Mouse (Mus musculus) intestine, postnatal 0 days (tissue): ENCODE data around the gene Rnf113a2. TPM values are rescaled to one million over a fixed set of nuclear protein-coding genes. Genes with fewer than 3 reads are reported as not detected.

Experiments
- ATAC-seq: fragments of 200-750 bp; cut with Nextera tagmentation; 2 replicates; pipeline ENCODE4 v1.8.0; 2017; ENCODE audit warnings: mild to moderate bottlenecking, moderate TSS enrichment, moderate library complexity
- H3K27ac ChIP-seq: fragments of 300-500 bp; sonication (generic); 2 replicates; pipeline ENCODE4 v1.5.1; 2014; ENCODE audit warnings: mild to moderate bottlenecking, low read depth, low read length, moderate library complexity
- H3K27me3 ChIP-seq: fragments of 300-500 bp; sonication (generic); replicated peaks from 2 replicates; pipeline ENCODE4 v1.6.1; 2014; ENCODE audit warnings: low read length, mixed read lengths; ENCODE audit not compliant: control insufficient read depth, insufficient read depth
- H3K36me3 ChIP-seq: fragments of 300-500 bp; sonication (generic); 2 replicates; pipeline ENCODE4 v1.6.1; 2014; ENCODE audit warnings: mild to moderate bottlenecking, moderate library complexity; ENCODE audit not compliant: control insufficient read depth, insufficient read depth
- H3K4me1 ChIP-seq: fragments of 300-500 bp; sonication (generic); replicated peaks from 2 replicates; pipeline ENCODE4 v1.6.1; 2014; ENCODE audit warnings: antibody characterized with exemption, low read length, mixed read lengths; ENCODE audit not compliant: control insufficient read depth, insufficient read depth
- H3K4me2 ChIP-seq: fragments of 300-500 bp; sonication (generic); replicated peaks from 2 replicates; pipeline ENCODE4 v1.6.1; 2014; ENCODE audit warnings: low read depth, mild to moderate bottlenecking, moderate library complexity
- H3K4me3 ChIP-seq: fragments of 300-500 bp; sonication (generic); 2 replicates; pipeline ENCODE4 v1.5.1; 2014; ENCODE audit warnings: low read depth, low read length
- H3K9ac ChIP-seq: fragments of 300-500 bp; sonication (generic); 2 replicates; pipeline ENCODE4 v1.6.1; 2014; ENCODE audit warnings: mild to moderate bottlenecking, low read depth, low read length
- H3K9me3 ChIP-seq: fragments of 300-500 bp; sonication (generic); 2 replicates; pipeline ENCODE4 v1.6.1; 2016; ENCODE audit warnings: mixed run types; ENCODE audit not compliant: control insufficient read depth
- CTCF ChIP-seq: sonication (generic); IDR thresholded peaks from 2 replicates; pipeline ENCODE4 v1.5.1; 2016; ENCODE audit warnings: low read depth, mild to moderate bottlenecking, control low read depth, antibody characterized with exemption, moderate library complexity
- WGBS: fragments of 180-500 bp; shearing (Covaris S2); extraction: QIAGEN DNeasy Blood & Tissue Kit; methylation state at CpG from one replicate; pipeline ENCODE4 v1.1.7; 2014; 5-methylcytosine and 5-hydroxymethylcytosine counted together
- polyA plus RNA-seq: library from polyadenylated mRNA; unstranded; fragments of >200 nt; fragmentation: Nextera tagmentation; extraction: Ambion mirVana; gene quantifications from 2 replicates; pipeline ENCODE4 v1.2.1, GENCODE M21; 2015

Rnf113a2 gene
- polyA plus RNA-seq, 1 experiment from 2014 or later: 17.4 TPM

- ATAC-seq: no peak
- no peaks in the 10 kb centered on the region for H3K4me1 ChIP-seq
- no peak overlapping the region for H3K9ac ChIP-seq
- H3K27me3 ChIP-seq: no peaks in the 10 kb centered on the region
- no peak for TF ChIP-seq CTCF
- H3K4me3 ChIP-seq: no peak overlapping the region
- H3K36me3 ChIP-seq: peaks cover 34% of the 10 kb centered on the region
- no peaks in the 10 kb centered on the region for H3K9me3 ChIP-seq
- WGBS: 92% methylated on average over 3 of the region's 3 CpGs
- H3K27ac ChIP-seq: no peak overlapping the region
- no peak overlapping the region for H3K4me2 ChIP-seq
Measured at GRCm38 (mm10) chr12:84462856-84463255, 45.9 kb downstream of the Rnf113a2 start.

Other genes starting within 250 kb of the Rnf113a2 start
- gene Elmsan1, start 198.3 kb upstream of the Rnf113a2 start, polyA plus RNA-seq: 4.4 and 4.9 TPM in 2 replicates
- gene Ptgr2, start 132.0 kb upstream of the Rnf113a2 start, polyA plus RNA-seq: 35.3 and 41.2 TPM in 2 replicates
- 34.2 and 34.5 TPM in 2 replicates for gene Zfp410, start 100.3 kb upstream of the Rnf113a2 start, polyA plus RNA-seq
- 21.5 and 23.2 TPM in 2 replicates for gene Coq6, start 55.5 kb upstream of the Rnf113a2 start, polyA plus RNA-seq
- 0.91 and 1.4 TPM in 2 replicates for gene Fam161b, start 55.4 kb upstream of the Rnf113a2 start, polyA plus RNA-seq
- gene Entpd5, start 8.2 kb upstream of the Rnf113a2 start, polyA plus RNA-seq: 54.4 and 56.5 TPM in 2 replicates
- 0.42 and 0.53 TPM in 2 replicates for gene Bbof1, start 8.1 kb upstream of the Rnf113a2 start, polyA plus RNA-seq
- gene Aldh6a1, start 33.8 kb downstream of the Rnf113a2 start, polyA plus RNA-seq: 13.5 and 15.4 TPM in 2 replicates
- gene Lin52, start 34.2 kb downstream of the Rnf113a2 start, polyA plus RNA-seq: 7.9 and 8.0 TPM in 2 replicates
- gene Vsx2, start 152.6 kb downstream of the Rnf113a2 start, polyA plus RNA-seq: not detected in 2 replicates
- gene Abcd4, start 200.2 kb downstream of the Rnf113a2 start, polyA plus RNA-seq: 16.8 and 20.4 TPM in 2 replicates
- gene Vrtn, start 223.8 kb downstream of the Rnf113a2 start, polyA plus RNA-seq: not detected in 2 replicates